Mouse (Mus musculus): ENCODE measurements around the gene Mrpl23.

- TF ChIP-seq EP300 (IDR thresholded peaks at IDR 0.05; ENCODE audit: insufficient read depth, low read depth, low read length) (no peak), POLR2A (IDR thresholded peaks at IDR 0.05; ENCODE audit: insufficient read depth, low read length) (no peak), CTCF (IDR thresholded peaks at IDR 0.05; ENCODE audit: low read depth, low read length) (peak; percentile 7)
Observed at GRCm38 (mm10) chr7:142497775-142498174, 34.7 kb upstream of the Mrpl23 start.
